Mouse (Mus musculus) cerebellum, adult 2 months (tissue): Measurements from ENCODE around the gene Klhl25. TPM values are rescaled to one million over a fixed set of nuclear protein-coding genes. Genes with fewer than 3 reads are reported as not detected.

Source experiments
- DNase-seq, 2 experiments: peaks; one replicate each; pipeline ENCODE4 v3.0.0; 2021
- H3K27ac ChIP-seq: fragments of 200-500 bp; 2 replicates; pipeline ENCODE4 v1.5.1; 2012; ENCODE audit warnings: low read length, control low read depth, inconsistent platforms; ENCODE audit not compliant: insufficient read depth
- H3K27me3 ChIP-seq: fragments of 200-500 bp; 2 replicates; pipeline ENCODE4 v1.6.1; 2012; ENCODE audit warnings: inconsistent platforms, mild to moderate bottlenecking, low read length, moderate library complexity; ENCODE audit not compliant: control insufficient read depth, insufficient read depth
- H3K4me1 ChIP-seq: fragments of 200-500 bp; 2 replicates; pipeline ENCODE4 v1.6.1; 2011; ENCODE audit warnings: low read length; ENCODE audit not compliant: control insufficient read depth, insufficient read depth
- H3K4me3 ChIP-seq: fragments of 200-500 bp; replicated peaks from 2 replicates; pipeline ENCODE3; 2011; ENCODE audit warnings: mild to moderate bottlenecking, low read depth, low read length, control low read depth; ENCODE audit not compliant: insufficient read depth
- CTCF ChIP-seq: fragments of 200-500 bp; IDR thresholded peaks from 2 replicates; pipeline ENCODE4 v1.5.1; 2011; ENCODE audit warnings: low read depth, mild to moderate bottlenecking, control low read depth, low read length, moderate library complexity, borderline replicate concordance; ENCODE audit not compliant: insufficient read depth
- POLR2A ChIP-seq: fragments of 200-500 bp; IDR thresholded peaks from 2 replicates; pipeline ENCODE4 v1.6.1; 2011; ENCODE audit warnings: low read length, control low read depth, borderline replicate concordance; ENCODE audit not compliant: insufficient read depth
- WGBS: fragments of 180-500 bp; shearing (Covaris S2); methylation state at CpG from one replicate; pipeline ENCODE4 v1.1.7; 2018; 5-methylcytosine and 5-hydroxymethylcytosine counted together
- polyA plus RNA-seq: library from polyadenylated mRNA; depleted of rRNA; stranded (reverse); fragments of >200 nt; gene quantifications from 2 replicates; pipeline ENCODE4 v1.2.3, GENCODE M21; 2012

Klhl25 gene
- polyA plus RNA-seq, 1 experiment, result 8.9 TPM

DNA sequence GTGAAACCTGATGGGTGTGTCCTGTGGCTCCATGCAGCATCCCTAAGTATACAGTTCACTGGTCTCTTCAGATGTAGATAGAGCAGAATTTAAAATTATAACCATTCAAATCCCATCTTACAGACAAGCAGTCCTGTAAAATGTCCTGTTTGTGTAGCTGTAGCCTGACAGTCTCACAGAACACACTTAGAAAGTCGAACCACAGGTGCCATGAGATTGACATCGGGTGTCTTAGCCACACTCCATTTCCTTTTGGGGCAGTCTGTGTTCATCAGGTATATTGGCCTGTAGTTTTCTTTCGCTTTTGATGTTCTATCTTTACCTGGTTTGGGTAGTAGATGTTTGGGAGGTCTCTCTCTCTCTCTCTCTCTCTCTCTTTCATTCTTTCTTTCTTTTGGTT lies 33.7 kb downstream of the Klhl25 start:
- no peaks in the 10 kb centered on the region for H3K4me1 ChIP-seq
- DNase-seq, result no peak
- no peak for TF ChIP-seq POLR2A
- TF ChIP-seq CTCF, result no peak
- WGBS, result 78% methylated on average over 3 of the region's 3 CpGs
- H3K27ac ChIP-seq, result no peak overlapping the region
- no peak overlapping the region for H3K4me3 ChIP-seq
- H3K27me3 ChIP-seq, result no peaks in the 10 kb centered on the region

DNA sequence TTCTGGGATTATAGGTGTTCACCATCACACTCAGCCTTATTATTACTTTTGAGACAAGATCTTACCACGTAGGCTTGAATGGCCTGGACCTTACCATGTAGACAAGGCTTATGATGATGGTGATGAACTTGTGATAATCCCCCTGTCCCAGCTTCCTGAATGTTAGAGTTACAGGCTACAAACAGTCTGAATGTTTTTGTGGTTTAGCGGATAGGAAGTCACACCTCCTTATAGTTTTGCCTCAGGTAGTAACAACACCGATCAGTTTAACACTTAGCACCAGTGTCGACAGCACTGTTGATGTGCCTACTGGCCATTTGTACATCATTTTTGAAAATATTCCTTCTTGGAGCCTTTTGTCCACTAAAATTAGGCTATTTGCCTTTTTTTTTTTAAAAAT lies 43.4 kb downstream of the Klhl25 start:
- WGBS, result 99% methylated on average over 4 of the region's 4 CpGs
- no peak for DNase-seq
- Histone ChIP-seq H3K4me1 (no peaks in the 10 kb centered on the region), H3K27me3 (no peaks in the 10 kb centered on the region), H3K27ac (no peak overlapping the region), H3K4me3 (no peak overlapping the region)
- TF ChIP-seq POLR2A (no peak), CTCF (no peak)

DNA sequence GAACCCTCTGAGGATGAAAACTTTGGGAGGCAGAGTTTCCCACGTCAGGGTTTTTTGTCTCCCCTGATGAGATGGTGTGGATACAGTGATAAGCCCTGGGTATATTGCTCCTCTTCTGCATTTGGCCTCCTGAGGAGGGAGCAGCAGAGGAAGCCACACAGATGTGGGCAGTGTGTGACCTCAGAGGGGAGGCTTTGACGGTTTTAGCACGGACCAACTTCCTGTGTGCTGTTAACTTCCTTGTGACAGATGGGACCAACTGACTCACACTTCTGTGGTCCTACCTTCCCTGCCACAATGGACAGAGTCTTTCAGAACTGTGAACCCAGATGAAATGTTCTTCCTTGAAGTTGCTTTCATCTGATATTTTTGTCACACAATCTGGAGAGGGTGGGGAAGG lies 44.6 kb downstream of the Klhl25 start:
- Histone ChIP-seq H3K4me1 (no peaks in the 10 kb centered on the region), H3K27me3 (no peaks in the 10 kb centered on the region), H3K4me3 (no peak overlapping the region), H3K27ac (no peak overlapping the region)
- no peak for DNase-seq
- 79% methylated on average over 3 of the region's 3 CpGs for WGBS
- TF ChIP-seq CTCF (no peak), POLR2A (no peak)

DNA sequence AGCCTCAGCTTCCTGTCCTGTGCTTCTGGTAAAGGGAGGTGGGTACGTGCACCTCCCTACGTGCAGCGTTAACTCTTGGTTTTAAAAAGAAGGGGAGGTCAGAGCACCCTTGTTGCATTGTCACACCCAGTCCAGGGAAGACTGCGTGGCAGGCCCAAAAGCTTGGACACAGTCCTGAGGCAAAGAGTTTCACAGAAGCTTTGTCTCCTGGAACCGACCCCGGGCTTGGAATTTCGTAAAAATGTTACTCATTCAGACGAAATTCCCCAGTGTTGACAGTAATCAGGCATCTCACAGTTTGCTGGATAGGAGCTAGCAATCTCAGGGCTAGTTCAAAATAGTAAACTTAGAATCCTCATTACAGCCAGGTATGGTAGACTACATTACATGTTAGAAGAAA lies 45.6 kb downstream of the Klhl25 start:
- 86% methylated on average over 8 of the region's 8 CpGs for WGBS
- no peaks in the 10 kb centered on the region for H3K27me3 ChIP-seq
- H3K4me3 ChIP-seq, result no peak overlapping the region
- TF ChIP-seq POLR2A (no peak), CTCF (no peak)
- H3K4me1 ChIP-seq, result no peaks in the 10 kb centered on the region
- no peak for DNase-seq
- no peak overlapping the region for H3K27ac ChIP-seq

DNA sequence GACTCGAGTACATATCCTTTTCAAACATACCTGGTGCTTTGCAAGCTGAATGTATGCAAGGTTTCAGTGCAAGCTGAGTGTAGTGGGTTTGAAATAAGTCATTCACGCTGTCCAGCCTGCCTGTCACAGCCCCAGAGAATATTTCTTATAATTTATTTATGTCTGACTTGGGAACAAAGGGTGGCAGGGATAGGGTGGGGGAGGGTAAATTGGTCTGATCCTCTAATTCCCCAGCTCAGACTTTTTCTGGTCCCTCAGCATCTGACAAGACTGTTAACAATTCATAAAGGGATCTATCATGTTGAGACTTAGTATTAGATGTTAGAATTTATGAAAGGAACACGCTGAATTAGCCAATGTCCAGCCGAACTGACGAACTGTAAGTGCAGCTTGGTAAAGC lies 48.9 kb downstream of the Klhl25 start:
- no peak for DNase-seq
- Histone ChIP-seq H3K4me3 (no peak overlapping the region), H3K27ac (no peak overlapping the region), H3K27me3 (no peaks in the 10 kb centered on the region), H3K4me1 (no peaks in the 10 kb centered on the region)
- TF ChIP-seq POLR2A, result no peak
- TF ChIP-seq CTCF, result no peak
- 85% methylated on average over 5 of the region's 5 CpGs for WGBS

DNA sequence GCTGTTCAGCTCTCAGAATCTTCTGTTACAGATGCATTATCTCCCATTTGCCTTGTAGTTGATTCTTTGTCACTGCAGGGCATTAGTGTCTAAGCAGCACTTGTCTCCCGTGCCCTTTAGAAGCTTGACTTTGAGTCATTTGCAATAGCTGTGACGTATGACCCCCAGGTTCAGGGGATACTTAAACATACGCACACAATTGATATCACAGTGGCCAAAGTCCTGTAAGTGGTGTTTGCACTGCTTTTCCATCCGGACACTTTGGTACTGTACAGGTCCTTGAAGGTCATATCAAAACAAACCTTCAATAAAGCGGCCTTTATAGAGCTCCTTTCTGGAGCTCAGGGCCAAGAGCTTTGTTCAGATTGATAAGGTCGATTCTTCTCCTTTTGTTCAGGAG lies 51.0 kb downstream of the Klhl25 start:
- no peak overlapping the region for H3K27ac ChIP-seq
- DNase-seq, result no peak
- no peaks in the 10 kb centered on the region for H3K4me1 ChIP-seq
- 56% methylated on average over 6 of the region's 6 CpGs for WGBS
- H3K4me3 ChIP-seq, result no peak overlapping the region
- TF ChIP-seq CTCF (no peak), POLR2A (no peak)
- no peaks in the 10 kb centered on the region for H3K27me3 ChIP-seq

DNA sequence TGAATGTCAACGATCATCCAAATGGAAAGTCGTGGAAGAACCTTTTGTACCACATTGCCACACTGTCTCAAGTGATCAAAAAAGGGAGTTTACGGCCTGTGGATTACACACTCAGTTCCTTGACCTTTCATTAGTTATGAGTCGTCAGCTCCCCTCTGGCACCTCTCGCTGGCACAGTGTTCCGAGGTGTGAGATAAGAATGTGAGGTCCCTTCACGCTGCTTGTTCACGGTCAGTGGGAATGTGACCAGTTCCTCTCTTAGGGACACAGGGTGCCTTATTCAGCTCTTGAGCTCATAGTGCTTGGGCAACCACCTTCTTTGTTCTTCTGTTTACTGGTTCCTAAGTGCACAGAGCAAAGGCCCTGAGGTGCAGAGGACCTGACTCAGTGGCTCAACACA lies 51.4 kb downstream of the Klhl25 start:
- H3K27ac ChIP-seq, result no peak overlapping the region
- DNase-seq, result no peak
- 33% methylated on average over 8 of the region's 8 CpGs for whole genome bisulfite sequencing
- TF ChIP-seq CTCF (no peak), POLR2A (no peak)
- no peaks in the 10 kb centered on the region for H3K27me3 ChIP-seq
- H3K4me1 ChIP-seq, result no peaks in the 10 kb centered on the region
- no peak overlapping the region for H3K4me3 ChIP-seq

DNA sequence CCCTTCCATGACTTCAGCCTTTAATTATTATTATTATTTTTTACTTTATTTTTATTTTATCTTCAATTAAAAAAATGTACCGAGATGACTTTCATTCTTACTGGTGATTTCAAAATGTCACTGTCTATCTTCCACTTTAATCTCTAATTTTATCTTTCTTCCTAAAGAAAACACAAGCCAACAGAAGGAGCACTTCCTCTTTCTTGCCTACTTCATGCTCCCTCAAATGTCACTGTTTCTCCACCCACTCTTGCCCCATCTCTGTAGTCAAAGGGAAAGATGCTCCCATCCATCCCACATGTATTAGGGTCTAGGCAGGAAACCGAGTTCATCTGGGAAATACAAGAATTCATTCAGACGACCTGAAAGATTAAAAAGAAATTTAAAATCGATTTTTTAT lies 51.8 kb downstream of the Klhl25 start:
- Histone ChIP-seq H3K27me3 (no peaks in the 10 kb centered on the region), H3K4me3 (no peak overlapping the region), H3K4me1 (no peaks in the 10 kb centered on the region), H3K27ac (no peak overlapping the region)
- TF ChIP-seq CTCF, result no peak
- TF ChIP-seq POLR2A, result no peak
- WGBS, result 83% methylated on average over 4 of the region's 4 CpGs
- no peak for DNase-seq
